Mouse (Mus musculus): Measurements from ENCODE around the gene Ubtd1.

The Ubtd1 gene

DNA sequence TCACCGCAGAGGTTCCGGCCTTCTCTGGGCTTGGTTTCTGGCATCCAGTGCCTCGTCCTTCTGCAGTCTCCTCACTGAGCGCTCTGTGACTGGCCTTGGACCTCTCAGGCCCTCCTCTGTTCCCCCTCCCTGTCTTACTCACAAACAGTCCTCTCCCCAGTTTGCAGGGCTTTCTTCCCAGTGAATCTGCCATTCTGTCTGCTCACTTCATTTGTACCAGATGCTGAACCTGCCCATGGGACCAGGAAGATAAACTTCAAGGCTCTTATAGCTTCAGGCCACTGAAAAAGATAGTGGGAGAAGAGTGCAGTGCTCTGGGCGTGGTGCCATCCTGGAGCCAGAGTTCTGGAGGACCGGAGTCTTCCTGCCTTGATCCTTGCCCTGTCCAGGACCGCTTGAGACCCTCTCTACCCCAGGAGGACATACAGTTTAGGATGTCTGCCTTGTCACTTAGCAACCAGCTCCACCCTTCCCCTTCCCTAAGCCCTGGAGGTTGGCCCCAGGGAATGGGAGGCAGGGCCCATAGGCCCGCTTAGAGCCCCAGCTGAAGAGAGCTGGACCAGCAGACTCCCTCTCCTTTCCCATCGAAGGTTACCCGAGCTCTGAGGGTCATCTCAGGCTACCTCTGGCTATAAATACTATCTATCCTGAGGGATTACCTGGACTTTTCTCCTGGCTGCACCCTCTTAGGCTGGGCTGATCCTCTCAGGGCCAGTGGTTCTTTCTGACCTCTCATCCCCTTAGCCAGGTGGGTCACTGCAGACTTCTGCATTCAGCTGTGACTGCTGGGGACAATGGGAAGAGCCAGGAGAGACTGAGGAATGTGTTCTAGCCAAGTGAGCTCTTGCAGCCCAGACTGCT, 40.3 kb downstream of the Ubtd1 start:
- no peak for DNase-seq (ENCODE audit: low read depth)

DNA sequence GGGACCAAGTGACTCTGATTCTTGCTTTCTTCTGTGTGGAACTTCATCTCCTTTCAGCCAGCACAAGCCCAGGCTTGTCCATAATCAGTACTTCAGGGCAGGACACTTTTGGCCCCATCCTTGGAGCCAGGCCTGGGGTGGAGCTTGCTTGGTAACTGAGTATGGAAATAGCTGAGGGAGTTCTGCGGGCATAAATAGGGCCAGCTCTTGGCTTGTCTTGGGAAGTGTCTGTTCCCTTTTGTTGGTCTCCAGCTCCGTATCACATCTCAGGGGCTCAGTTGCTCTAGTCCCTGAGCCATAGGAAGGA, 40.9 kb downstream of the Ubtd1 start:
- no peak for DNase-seq (ENCODE audit: low read depth)

DNA sequence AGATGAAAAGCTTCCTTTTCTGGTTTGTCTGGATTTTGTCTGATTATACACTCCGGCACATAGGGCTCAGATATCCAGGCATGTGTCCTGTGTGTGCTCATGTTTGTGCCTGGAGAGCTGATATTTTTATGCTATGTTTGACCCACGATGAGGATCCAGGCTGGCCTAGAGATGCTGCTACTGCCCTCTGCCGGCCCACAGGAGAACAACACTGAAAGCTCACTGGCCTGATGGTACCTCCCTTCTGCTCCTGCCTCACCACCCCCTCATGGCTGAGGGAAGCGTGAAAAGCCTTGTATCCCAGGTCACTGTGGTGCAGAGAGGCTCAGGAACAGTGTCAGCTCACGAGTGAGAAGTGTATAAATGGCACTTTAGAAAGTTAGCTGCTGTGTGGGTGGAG, 44.6 kb downstream of the Ubtd1 start:
- peak; percentile 82 for DNase-seq (ENCODE audit: low read depth)

DNA sequence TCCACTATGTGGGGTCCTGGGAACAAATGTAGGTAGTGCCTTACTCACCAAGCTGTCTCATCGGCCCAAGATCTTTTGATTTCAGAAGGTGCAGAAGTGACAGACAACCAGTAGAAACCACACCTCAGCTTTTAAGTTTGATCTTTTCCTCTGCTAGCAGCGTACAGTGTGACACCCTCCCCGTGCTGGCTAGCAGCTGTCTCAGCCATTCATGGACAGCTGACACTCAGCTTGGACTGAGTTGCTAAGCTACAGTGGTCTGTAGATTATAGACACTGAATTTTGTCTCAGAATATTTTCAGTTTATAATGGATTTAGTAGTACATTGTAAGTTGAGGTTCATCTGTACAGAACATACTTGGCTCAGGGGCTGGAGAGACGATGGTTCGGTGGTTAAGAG, 49.5 kb downstream of the Ubtd1 start:
- no peak for DNase-seq (ENCODE audit: low read depth)

DNA sequence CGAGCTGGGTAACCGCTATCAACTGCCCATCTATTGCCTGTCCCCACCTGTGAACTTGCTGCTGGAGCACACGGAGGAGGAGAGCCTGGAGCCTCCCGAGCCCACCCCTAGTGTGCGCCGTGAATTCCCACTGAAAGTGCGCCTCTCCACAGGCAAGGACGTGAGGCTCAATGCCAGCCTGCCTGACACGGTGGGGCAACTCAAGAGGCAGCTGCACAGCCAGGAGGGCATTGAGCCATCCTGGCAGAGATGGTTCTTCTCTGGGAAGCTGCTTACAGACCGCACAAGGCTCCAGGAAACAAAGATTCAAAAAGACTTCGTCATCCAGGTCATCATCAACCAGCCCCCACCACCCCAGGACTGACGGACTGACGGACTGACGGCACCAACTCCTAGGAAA, 52.0 kb downstream of the Ubtd1 start:
- DNase-seq (ENCODE audit: low read depth) = no peak

DNA sequence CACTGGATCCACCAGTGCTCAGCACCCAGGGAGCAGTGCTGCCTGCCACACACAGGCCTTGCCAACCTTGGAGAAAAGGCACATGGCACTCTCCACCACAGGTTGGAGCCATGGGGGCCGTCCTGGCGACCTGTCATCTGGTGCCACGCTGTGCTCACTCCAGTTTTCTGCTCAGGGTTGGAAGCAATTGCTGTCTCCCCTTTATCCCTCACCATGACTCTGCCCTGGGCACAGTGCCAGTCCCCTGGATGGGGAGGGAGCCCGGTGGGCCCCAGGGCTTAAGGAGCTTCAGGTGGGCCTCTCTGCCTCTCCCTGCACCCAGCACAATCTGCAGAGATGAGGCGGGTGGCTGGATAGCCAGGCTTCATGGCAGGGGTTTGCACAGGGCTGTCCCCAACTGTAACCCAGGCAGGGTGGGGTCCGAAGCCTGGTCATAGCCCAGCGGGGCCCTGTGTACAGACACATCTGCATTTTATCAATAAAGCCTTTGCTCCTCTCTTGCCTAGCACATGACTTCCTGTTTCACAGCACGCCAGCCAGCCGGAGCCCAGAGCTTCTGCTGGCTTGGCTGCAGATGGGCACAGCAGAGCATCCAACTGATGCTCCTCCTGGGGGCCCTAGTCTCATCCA, 52.7 kb downstream of the Ubtd1 start:
- DNase-seq (ENCODE audit: low read depth) = no peak

DNA sequence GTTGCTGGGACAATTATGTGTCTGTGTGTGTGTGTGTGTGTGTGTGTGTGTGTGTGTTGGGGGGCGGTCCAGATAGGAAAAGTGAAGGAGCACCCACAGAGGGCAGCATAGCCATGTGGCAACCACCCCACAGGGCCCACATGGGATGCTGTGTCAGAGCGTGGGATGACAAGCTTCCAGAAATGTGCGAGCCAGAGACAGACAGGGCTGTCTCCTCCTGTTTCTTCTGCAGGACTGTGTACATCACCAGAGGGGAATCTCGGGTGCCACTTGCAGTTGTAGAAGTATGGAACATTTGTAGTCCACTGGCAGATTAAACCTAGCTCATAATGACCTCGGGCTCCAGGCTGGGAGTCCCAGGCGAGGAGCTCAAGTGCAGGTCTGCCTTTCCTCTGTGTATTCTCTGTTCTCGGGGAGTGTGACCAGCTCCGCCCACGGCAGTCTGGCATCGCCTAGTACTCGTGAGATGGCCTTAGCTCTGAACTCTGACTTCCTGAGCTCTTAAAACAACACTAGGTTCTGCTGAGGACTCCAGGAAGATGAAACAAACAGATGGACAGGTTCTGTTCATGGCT, 53.4 kb downstream of the Ubtd1 start:
- DNase-seq (ENCODE audit: low read depth) = no peak

DNA sequence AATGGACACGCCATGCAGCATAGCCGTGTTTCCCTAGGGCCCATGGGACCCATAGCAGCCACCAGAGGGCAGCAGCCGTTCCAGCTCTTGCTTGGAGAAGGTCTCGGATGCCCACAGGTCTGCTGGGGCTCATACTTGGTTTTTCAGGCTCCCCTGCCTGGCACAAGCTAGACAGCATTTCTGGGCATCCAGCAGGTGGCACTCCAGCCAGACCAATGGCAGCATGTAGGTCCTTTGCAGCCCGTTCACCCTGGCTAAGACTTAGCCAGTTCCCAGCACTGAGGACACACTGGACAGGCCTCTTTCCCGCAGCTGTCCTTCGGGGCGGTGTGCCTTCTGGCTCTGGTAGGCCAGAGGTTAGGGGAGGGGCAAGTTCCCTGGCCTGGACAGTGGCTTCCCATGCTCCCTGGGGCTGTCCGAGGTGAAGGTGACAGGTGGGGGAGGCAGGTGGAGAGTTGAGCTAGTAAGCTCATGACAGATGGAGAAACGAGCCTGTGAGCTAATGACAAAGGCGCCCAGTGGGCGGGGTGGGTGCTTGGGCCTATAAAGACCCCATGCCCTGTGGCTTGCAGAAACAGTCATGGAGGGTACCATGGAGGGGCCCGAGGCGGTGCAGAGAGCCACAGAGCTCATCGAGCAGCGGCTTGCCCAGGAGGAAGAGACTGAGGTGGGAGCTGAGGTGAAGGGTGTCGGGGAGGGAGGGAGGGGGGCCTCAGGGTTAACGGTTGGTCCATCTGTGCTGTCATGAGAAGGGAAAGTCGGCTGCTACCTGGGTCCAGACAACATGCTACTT, 54.1 kb downstream of the Ubtd1 start, which contains the start of gene Ankrd2:
Gene Ankrd2, plus strand, starts transcription at position 545 of the 793 bp plus-strand sequence.
- peak; percentile 81 for DNase-seq (ENCODE audit: low read depth)

DNA sequence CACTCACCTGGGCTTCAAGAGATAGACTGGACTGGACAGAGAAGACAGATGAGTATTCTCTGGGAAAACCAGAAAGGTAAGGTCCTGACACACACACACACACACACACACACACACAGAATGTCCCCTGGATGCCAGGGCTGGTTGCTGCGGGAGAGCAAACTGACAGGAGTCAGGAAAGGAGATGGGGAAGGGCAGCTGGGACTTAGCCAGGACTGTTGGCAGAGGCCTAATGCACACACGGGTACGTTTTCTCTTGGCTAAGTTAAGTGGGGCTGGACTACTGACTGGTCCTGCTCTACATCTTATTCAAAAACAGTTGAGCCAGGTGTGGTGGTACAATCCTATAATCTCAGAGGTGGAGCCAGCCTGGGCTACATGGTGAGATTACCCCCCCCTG, 54.8 kb downstream of the Ubtd1 start:
- DNase-seq (ENCODE audit: low read depth) = no peak

DNA sequence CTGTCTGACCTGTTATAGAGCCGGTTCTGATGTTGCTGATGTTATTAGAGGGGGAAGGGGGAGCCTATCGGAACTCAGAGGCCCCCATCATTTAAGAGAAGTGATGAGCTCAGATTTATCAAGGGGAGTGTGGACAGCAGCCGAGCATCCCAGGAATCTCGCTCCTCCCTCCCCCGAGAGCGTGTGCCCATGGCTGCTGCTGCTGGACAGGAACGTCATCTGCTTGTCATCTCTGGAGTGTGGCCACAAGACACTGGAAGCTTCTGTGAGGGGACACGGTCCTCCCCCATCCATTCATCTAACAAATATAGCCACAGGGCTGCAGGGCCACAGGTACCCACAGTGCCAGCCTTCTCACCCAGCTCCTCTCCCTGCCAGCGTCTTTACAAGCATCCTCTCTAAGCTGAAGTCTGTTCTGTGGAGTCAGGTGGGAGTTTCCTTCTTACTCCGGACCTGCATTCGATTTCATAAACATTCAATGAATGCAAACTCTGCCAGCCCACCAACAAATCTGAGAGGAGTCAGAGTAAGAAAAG, 55.7 kb downstream of the Ubtd1 start:
- no peak for DNase-seq (ENCODE audit: low read depth)

DNA sequence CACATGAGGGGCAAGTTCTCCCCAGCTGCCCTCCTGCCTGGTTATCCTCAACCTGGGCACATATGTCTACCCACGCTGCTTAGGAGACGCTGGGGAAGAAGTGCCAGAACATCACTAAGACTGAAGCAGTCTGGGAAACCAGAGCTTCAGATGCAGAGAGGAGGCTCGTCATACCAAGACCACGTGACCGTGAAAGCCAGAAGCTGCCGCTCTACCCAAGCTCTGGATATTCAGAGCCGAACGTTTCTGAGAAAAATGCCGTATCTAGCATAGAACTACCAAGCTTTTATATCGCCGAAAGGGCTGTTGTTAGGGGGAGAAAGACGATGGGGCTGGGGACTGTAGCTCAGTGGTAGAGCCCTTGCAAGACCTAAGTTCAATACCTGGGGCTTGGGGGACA, 56.7 kb downstream of the Ubtd1 start:
- no peak for DNase-seq (ENCODE audit: low read depth)

DNA sequence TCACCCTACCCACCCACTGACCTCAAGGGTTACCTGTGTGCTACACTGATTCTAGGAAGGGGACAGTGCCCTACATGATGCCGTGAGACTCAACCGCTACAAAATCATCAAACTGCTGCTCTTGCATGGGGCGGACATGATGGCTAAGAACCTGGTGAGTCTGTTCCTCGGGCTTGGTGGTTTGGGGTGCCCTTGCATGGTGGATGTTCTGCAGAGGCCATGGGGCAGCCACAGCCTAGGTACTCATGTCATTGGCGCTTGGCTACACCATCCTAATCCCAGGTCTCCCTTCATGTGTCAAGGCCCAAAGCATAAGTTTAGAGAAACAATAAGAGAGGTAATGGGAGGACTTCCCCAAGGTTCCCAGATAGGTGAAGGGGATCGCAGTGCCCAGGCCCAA, 62.4 kb downstream of the Ubtd1 start:
- no peak for DNase-seq (ENCODE audit: low read depth)

DNA sequence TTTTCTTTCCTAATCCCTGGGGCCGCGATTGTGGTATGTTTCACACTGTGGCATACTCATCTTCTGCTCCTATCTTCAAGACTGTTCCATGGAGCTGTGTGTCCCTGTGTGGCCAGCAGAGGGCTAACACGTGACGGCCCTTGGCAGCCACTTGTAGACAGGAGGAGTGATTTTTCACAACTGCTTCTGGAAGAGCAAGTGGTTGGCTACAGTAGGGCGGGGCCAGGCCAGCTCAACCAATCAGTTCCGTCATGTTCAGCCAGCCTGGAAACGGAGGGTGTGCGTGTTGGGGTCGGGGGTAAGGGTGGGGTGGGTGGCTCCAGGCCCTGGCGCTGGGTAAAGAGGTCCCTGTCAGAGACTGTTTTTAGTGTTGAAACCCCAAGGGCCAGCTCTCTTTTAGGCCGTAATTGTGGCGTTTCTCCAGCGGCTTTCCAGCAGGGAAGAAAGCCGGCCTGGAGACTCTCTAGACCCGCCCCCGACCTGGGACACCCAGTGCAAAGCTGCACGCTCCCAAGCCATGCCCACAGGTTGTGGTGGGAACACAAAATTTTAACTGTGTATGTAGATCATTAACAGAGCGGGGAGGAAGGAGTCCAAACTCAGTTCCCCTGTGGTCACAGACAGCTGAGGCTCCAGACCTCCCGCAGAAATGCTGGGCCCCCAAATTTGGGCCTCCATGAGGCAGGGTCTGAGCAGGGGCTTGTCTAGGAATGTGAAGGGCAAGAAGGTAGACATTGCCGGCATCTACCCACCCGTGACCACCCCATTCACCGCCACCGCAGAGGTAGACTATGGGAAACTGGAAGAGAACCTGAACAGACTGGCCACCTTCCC, 63.9 kb downstream of the Ubtd1 start, which contains the start of gene Hoga1:
Gene Hoga1, plus strand, starts transcription at position 342 of the 834 bp plus-strand sequence.
- peak; percentile 73 for DNase-seq (ENCODE audit: low read depth)

DNA sequence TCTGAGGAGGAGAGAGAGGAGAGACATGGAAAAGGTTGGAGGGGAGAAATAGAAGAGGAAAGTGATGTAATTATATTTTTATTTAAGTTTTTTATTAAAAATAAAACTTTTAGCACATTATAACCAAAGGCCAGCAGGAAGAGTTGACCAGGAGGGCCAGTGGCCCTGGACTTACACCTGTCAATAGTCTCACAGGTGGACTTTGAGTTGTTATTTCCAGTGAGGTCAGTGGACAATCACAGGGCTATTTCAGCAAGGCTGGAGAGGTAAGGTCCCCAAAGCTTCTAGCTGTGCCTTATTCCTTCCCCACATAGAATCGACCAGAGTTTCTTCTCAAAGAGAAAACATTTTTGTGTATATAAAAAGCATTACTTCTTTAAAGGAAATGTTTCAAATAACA, 68.7 kb downstream of the Ubtd1 start:
- no peak for DNase-seq (ENCODE audit: low read depth)

DNA sequence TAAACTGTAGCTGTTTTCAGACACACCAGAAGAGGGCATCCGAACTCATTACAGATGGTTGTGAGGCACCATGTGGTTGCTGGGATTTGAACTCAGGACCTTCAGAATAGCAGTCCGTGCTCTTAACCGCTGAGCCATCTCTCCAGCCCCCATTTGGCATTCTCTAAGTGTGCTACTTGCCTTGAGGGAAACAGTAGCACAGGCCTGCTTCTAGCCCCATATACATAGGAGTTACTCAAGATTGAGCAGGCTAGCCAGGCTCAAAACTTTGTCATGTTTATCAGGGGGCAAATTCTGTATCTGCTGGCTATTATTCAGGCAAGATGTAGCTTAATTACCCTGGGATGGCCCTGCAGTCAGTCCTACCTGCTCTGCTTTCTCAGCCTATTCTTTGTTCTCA, 69.8 kb downstream of the Ubtd1 start:
- no peak for DNase-seq (ENCODE audit: low read depth)

DNA sequence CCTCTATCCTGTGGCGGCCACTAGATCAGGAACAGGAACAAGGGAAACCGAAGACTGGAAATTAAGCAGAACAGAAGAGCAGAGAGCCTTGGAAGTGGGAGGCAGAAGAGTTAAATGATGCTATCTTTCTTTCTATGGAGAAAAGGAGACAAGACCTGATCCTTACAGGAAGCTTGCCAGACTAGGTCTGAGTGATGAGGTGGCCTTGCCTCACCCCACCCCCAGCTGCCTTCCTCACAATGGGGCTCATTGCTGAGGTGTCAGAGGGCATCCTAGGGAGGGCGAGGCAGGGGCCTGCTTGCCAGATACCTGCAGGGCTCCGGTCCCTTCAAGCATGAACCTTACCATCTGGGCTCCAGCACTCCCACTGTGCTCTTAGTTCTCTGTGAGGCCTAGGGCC, 70.4 kb downstream of the Ubtd1 start, which contains the start of gene 4933411K16Rik:
Gene 4933411K16Rik, plus strand, starts transcription at position 301 of the 400 bp plus-strand sequence.
- DNase-seq (ENCODE audit: low read depth) = no peak

DNA sequence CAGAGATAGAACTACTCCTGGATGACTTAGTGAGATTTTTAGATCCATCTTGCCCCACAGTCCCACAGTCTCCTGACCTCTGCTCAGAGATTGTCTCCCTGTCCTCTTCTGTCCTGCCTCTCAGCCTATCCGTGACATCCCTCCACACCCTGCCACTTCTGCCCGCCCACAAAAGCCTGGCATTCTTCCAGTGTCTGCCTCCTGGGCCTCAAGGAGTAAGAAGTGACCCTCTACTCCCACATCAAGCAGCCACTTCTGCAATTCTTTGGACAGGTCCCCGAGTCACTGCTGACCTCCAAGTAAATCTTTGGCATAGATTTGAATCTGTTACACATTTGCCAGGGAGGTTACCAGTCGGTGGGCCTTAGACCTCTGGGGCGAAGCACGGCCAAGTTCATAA, 72.7 kb downstream of the Ubtd1 start:
- no peak for DNase-seq (ENCODE audit: low read depth)

DNA sequence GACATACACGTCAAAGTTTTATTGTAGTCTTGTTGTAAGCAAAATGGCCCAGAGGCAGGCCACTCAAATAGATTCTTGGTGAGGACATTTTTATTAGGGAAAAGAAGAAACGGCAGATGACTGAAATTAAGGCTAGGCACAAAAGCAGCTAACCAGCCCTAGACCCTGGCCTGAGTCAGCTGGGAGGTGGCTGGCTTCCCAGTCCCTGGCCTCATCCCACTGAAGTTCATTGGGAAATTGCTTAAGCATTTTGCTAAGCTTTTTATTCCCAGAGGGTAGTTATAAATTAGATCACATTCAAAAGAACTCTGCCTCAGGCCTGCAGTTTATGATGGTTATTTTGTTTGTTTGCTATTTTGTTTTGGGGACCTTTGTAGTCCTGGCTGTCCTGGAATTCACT, 74.3 kb downstream of the Ubtd1 start:
- no peak for DNase-seq (ENCODE audit: low read depth)

DNA sequence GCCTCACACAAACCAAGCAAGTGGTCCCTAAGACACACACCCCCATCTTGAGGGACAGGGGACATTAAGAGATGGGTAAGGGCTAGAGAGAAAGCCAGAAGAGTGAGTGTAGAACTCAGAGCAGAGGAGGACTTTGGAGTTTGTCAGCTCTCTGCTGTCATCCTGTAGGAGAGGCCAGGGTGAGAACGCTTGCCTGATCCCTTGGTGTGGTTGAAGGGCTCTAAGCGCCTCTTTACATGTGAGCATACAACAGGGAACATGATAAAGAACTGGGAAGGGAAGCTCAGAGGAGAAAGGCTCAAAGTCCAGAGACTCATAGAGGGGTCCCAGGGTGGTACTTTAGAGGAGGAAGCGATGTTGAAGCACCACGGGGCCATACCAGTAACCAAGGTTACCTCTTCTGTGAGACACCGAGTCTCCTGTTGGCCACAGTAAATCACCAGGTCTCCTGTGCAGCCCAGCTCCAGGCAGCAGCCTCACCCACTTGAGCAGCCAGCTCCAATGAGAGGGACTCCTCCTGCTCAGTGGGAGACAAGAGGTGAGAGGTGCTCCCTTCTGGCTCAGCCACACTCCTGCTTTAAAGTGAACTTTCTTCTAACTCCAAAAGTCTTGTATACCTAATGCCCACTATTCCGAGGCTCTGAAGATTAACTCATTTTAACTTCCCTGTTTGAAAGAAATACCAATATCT, 75.3 kb downstream of the Ubtd1 start:
- no peak for DNase-seq (ENCODE audit: low read depth)

DNA sequence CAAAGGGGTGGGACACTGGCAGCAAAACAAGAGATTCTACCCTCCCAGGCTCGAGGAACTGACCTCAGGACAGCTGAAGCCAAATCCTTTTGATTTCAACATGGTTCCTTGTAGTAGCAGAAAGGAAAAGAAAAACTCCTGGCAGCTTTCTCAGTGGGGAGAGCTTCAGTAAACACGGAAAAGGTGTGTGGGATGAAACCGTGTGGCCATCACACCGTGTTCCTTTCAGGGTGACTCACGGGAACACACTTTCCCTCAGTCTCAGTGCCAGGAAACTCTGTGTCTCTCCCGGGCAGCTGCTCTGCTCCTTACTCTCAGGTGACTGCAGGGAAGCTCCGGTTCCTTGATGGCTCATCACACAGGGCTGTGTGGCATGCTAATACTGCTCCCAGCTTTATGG, 76.9 kb downstream of the Ubtd1 start:
- DNase-seq (ENCODE audit: low read depth) = no peak

DNA sequence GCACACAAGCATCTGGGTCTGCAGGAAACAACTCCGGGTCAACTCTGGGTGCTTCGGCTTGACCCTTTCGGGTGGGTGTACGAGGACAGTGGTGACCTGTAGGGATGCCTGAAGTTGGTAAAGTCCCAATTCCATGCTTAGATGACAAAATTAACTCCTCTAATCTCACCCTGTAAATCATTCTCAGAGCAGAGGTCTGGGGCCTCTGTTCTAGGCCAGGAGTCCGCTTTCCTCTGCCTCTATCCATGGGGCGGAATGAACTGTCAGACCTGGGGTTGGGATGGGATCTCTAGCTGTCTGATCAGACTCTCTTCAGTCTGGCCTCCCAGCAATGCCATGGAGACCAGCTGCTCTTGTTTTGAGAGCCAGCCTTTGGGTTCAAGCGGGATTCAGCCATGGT, 79.9 kb downstream of the Ubtd1 start:
- DNase-seq (ENCODE audit: low read depth) = no peak
